Mouse (Mus musculus): ENCODE results near the gene Ankrd6. TPM values are rescaled to one million over a fixed set of nuclear protein-coding genes. Genes with fewer than 3 reads are reported as not detected.

The Ankrd6 gene
- total RNA-seq, 2 experiments from 2014 or later: 0.59 to 0.92 TPM

GRCm38 (mm10) chr4:32799966-32800576 is 150.6 kb downstream of the Ankrd6 start, which contains the start of gene Lyrm2:
TSS of gene Lyrm2 (plus strand) at chr4:32800253.
- ATAC-seq (replicated peaks; ENCODE audit: poor library complexity): peak; percentile 99

GRCm38 (mm10) chr4:32798976-32799375 is 151.7 kb downstream of the Ankrd6 start:
- ATAC-seq (replicated peaks; ENCODE audit: poor library complexity): no peak

GRCm38 (mm10) chr4:32789020-32789419 is 161.6 kb downstream of the Ankrd6 start:
- ATAC-seq (replicated peaks; ENCODE audit: poor library complexity): no peak

DNA sequence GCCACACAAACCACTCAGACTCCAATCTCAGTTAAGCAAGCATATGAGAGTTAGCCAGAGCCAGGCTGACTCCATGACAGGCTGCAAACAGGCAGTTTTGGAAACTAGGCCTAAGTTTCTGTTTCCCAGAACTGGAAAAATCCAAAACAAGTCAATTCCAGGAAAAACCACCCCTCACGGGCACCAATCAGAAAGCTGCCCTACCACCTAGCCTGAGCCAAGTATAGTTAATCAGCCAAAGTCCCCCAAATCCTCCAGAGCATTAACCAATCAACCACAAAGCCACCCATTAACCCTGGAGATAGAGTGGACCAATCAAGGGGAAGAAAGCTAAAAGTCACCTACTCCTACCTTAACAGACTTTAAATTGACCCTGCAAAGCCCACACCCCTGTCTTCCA is 163.5 kb downstream of the Ankrd6 start:
- no peak for ATAC-seq (replicated peaks; ENCODE audit: poor library complexity)

DNA sequence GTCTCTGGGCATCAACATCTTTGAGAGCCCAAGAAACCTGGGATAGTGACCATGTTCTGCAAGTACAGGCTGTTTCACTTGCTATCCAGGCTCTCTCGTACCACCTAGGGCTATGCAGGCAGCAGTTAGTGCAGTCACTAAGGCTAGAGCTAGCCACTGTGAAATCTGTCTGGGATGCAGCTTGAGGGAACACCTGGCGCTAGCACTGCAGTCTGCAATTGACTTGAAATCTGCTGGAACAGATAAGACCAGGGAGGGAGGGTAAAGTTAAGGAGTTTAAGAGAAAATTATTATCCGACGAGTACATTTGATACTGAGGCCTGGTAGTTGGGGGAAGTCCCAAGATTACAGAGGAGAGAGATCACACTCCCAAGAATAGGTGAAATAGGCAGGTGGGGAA is 170.6 kb downstream of the Ankrd6 start:
- ATAC-seq (replicated peaks; ENCODE audit: poor library complexity): peak; percentile 66

DNA sequence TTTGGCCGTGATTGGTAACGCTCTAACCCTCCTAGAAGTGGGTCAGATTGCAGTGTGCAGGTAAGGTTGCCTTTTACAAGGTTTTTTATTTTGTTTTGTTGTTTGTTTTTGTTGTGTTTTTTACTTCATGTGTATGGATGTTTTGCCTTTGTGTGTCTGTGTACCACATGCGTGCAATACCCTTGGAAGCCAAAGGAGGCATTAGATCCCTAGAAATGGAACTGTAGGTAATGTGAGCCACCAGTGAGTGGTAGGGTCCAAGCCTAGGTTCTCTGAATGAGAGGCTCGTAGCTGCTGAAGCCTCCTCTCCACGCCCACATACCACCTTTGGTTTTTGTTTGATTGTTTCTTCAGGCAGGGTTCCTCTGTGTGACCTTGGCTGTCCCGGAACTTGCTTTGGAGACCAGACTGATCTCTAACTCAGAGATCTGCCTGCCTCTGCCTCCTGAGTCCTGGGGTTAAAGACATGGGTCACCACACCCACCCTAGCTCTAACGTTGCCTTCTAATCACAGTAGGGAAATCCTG is 180.3 kb downstream of the Ankrd6 start:
- no peak for ATAC-seq (replicated peaks; ENCODE audit: poor library complexity)

DNA sequence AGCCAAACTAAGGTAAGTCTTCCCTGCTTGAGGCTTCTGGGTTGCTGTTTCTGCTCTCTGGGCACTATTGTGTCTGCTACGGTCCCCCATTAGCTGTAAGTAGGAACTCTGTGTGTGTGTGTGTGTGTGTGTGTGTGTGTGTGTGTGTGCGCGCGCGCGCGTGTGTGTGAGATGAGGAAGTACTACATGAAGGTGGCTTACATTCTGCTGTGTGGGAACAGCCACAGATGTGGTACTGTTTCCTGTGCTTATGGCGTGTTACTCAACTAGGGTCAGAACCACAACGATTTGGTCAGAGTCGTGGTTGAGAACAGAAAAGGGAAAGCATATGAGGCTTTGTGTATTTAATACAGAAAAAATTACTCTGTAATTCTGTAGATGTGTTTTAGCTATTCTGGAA is 182.6 kb downstream of the Ankrd6 start:
- ATAC-seq (replicated peaks; ENCODE audit: poor library complexity): peak; percentile 100

- ATAC-seq (replicated peaks; ENCODE audit: poor library complexity): no peak
Observed at GRCm38 (mm10) chr4:32767471-32767870, 183.2 kb downstream of the Ankrd6 start.

GRCm38 (mm10) chr4:32757430-32757829 is 193.2 kb downstream of the Ankrd6 start:
- ATAC-seq (replicated peaks; ENCODE audit: poor library complexity): no peak

Other genes with a start within 250 kb of the Ankrd6 start
- gene Lyrm2, start 150.6 kb downstream of the Ankrd6 start, total RNA-seq (2015): 16.4 and 33.8 TPM in 2 replicates
- 58.5 and 87.4 TPM in 2 replicates for gene Lyrm2, start 150.6 kb downstream of the Ankrd6 start, total RNA-seq (2017)
- not detected in 2 replicates for gene Rragd, start 32.2 kb upstream of the Ankrd6 start, total RNA-seq (2015)
- 0.10 TPM in 1 of 2 replicates, not detected in the other for gene Rragd, start 32.2 kb upstream of the Ankrd6 start, total RNA-seq (2017)
- gene Ube2j1, start 80.6 kb upstream of the Ankrd6 start, total RNA-seq (2015): 52.8 and 54.9 TPM in 2 replicates
- gene Ube2j1, start 80.6 kb upstream of the Ankrd6 start, total RNA-seq (2017): 48.5 and 48.9 TPM in 2 replicates
- gene Gabrr2, start 112.2 kb upstream of the Ankrd6 start, total RNA-seq (2015): 0.17 and 0.20 TPM in 2 replicates
- gene Gabrr2, start 112.2 kb upstream of the Ankrd6 start, total RNA-seq (2017): not detected in 2 replicates
- gene Gabrr1, start 181.7 kb upstream of the Ankrd6 start, total RNA-seq (2015): not detected in 2 replicates
- not detected in 2 replicates for gene Gabrr1, start 181.7 kb upstream of the Ankrd6 start, total RNA-seq (2017)
- 0.24 and 0.47 TPM in 2 replicates for gene Pm20d2, start 238.9 kb upstream of the Ankrd6 start, total RNA-seq (2015)
- gene Pm20d2, start 238.9 kb upstream of the Ankrd6 start, total RNA-seq (2017): 0.37 TPM in 1 of 2 replicates, not detected in the other

Measured in megakaryocyte progenitor cell, adult 5-6 weeks (primary cell).